In the genomic region with DNA sequence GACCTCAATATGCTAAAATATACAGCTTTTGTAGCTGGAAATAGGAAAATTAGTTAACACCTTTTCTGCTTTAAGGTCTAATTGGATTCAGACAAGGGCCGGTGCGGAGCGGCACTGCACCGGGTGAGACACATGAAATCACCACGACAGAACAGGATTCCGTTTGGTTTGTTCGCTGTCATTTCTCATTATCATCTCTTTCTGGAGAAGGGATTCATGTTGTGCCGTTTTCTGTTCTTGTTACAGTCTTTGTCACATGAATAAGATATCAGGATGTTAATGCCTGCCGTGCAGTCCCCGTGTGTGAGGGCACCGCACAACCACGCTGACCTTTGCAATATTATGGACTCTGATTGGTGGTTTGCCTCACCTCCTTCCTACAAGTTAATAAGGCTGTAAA, we compare ENCODE assay signal across 29 mouse cellular contexts.
DNase-seq lines count a peak whose midpoint lies in the region.
"Had no signal": no experiment of that assay in that cellular context is flagged by ENCODE, and none has a peak within 500 bp of the region (broad histone marks: within the 10 kb centered on the region; RNA-seq: fewer than 3 reads in every experiment).

No protein-coding gene starts in this region.

- H3K36me3 ChIP-seq in forebrain, embryonic 10.5 days (replicated peaks): no peaks in the 10 kb centered on the region
- H3K36me3 ChIP-seq: embryonic facial prominence, embryonic 12.5 days; embryonic facial prominence, embryonic 15.5 days; forebrain, embryonic 12.5 days; forebrain, embryonic 15.5 days; G1E; heart, embryonic 12.5 days; heart, embryonic 15.5 days; hindbrain, embryonic 12.5 days; hindbrain, embryonic 15.5 days; intestine, embryonic 15.5 days had no signal

- intact Hi-C loops in left cerebral cortex, postnatal 4 days (cut with DNase I): no loop called here

- H3K4me1 ChIP-seq in forebrain, embryonic 10.5 days: no peaks in the 10 kb centered on the region
- H3K4me1 ChIP-seq: embryonic facial prominence, embryonic 12.5 days; embryonic facial prominence, embryonic 15.5 days; forebrain, embryonic 12.5 days; forebrain, embryonic 15.5 days; hindbrain, embryonic 12.5 days; hindbrain, embryonic 15.5 days; intestine, embryonic 15.5 days had no signal

- H3K27ac ChIP-seq in forebrain, embryonic 10.5 days: no peak overlapping the region
- H3K27ac ChIP-seq: embryonic facial prominence, embryonic 12.5 days; embryonic facial prominence, embryonic 15.5 days; forebrain, embryonic 12.5 days; forebrain, embryonic 15.5 days; gastrocnemius, adult 2 months; heart, embryonic 15.5 days; hindbrain, embryonic 12.5 days; hindbrain, embryonic 15.5 days; intestine, embryonic 15.5 days had no signal

- H3K4me3 ChIP-seq in forebrain, embryonic 10.5 days: no peak overlapping the region
- H3K4me3 ChIP-seq: embryonic facial prominence, embryonic 12.5 days; embryonic facial prominence, embryonic 15.5 days; forebrain, embryonic 12.5 days; forebrain, embryonic 15.5 days; gastrocnemius, adult 2 months; heart, embryonic 12.5 days; heart, embryonic 15.5 days; hindbrain, embryonic 12.5 days; hindbrain, embryonic 15.5 days; intestine, embryonic 15.5 days had no signal

- peak; percentile 30 to 38 for DNase-seq in cerebellum, postnatal 14 days
- DNase-seq in cerebellum, postnatal 4 days (ENCODE audit: low spot score in 2 of 2): no peak
- DNase-seq in left cerebral cortex, postnatal 4 days: peak; percentile 11
- no peak for DNase-seq in left cerebral cortex, adult 18-20 months (ENCODE audit: low spot score in 2 of 2)
- peak; percentile 32 for DNase-seq in Muller cell, postnatal 12 days (ENCODE audit: inconsistent ontology term)
- DNase-seq in retina, embryonic 14.5 days (ENCODE audit: low spot score): peak; percentile 79
- no peak for DNase-seq in forebrain, embryonic 10.5 days (ENCODE audit: extremely low spot score, low spot score)
- DNase-seq: adrenal gland, adult 8-10 months; adrenal gland, postnatal 25 days; B cell, adult 2 months; cerebellum, adult 18-20 months; cerebellum, adult 9-11 months; gastrocnemius, adult 2 months; gastrocnemius, postnatal 14 days; heart, adult 18-20 months; heart, postnatal 10 days; heart, postnatal 4 days; kidney, adult 11 months had no signal

- no peaks in the 10 kb centered on the region for H3K9me3 ChIP-seq in forebrain, embryonic 10.5 days
- H3K9me3 ChIP-seq: embryonic facial prominence, embryonic 12.5 days; embryonic facial prominence, embryonic 15.5 days; forebrain, embryonic 12.5 days; forebrain, embryonic 15.5 days; heart, embryonic 12.5 days; heart, embryonic 15.5 days; hindbrain, embryonic 12.5 days; hindbrain, embryonic 15.5 days; intestine, embryonic 15.5 days had no signal

- no peaks in the 10 kb centered on the region for H3K27me3 ChIP-seq in forebrain, embryonic 10.5 days (ENCODE audit: poor library complexity, severe bottlenecking)
- H3K27me3 ChIP-seq: CH12.LX; embryonic facial prominence, embryonic 12.5 days; embryonic facial prominence, embryonic 15.5 days; forebrain, embryonic 12.5 days; forebrain, embryonic 15.5 days; heart, embryonic 12.5 days; heart, embryonic 15.5 days; hindbrain, embryonic 12.5 days; hindbrain, embryonic 15.5 days; intestine, embryonic 15.5 days had no signal

- WGBS in forebrain, embryonic 10.5 days: 93% methylated on average over 12 of the region's 12 CpGs

Comparison
In these comparisons a context has a peak if more than half of its experiments do, and no peak if none do; other contexts are left out.
1. DNase-seq: peak in cerebellum, postnatal 14 days (2 of 2), left cerebral cortex, postnatal 4 days (single experiment), Muller cell, postnatal 12 days (single experiment) and retina, embryonic 14.5 days (single experiment); none in cerebellum, postnatal 4 days (0 of 2), left cerebral cortex, adult 18-20 months (0 of 2) and forebrain, embryonic 10.5 days (single experiment).